Mouse (Mus musculus): ENCODE data around the gene Rpusd4.

Gene Rpusd4

DNA sequence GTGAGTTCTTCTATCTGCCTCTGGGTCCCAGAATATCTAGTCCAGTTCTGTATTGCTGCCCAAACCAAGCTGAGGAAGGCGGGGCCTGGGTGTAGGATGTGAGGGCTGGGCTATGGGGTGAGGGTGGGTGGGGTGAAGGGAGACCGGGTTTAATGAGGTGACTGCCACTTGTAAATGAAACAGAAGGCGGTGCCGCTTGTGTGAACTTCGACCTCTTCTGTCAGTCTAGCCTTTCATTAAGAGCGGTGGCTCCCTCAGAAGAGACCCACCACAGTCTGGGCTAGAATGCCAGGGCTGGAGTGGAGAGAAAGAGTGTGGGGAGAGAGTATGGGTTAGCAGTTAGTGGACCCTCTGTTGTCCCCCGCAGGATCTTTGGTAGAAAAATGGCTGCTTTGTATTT, 22.3 kb downstream of the Rpusd4 start:
- DNase-seq = no peak

DNA sequence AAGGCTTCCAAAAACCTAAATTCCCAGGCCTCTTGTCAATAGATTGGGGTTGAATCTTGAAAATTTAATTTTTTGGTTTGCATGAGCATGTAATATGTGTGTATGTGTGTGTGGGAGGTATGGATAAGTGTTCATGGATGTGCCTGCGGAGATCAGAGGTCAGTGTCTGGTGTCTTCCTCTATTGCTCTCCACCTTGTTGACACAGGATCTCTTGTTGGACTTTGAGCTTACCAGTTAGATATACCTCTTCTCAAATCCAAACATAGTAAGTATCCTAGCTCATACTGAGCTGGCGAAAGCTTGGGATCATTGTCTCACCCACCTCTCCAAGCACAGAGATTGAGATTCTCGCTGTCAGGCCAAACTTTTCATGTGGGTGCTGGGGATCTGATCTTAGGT, 22.8 kb downstream of the Rpusd4 start:
- DNase-seq = no peak

DNA sequence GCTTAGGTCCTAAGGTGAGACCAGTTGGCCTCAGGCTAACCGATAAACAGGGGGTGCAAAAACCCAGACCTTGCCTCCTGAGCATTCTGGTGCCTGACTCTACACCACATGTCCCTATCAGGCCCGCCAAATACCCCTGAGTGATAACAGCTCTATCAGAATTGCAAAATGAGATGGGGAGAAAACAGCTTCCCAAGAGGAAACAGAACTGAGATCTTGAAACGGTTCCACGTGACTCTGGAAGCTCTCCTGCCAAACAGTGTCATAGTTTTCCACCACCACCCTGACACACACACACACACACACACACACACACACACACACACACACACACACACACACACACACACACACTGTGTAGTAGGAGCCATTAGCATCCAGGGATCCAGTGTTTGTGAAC, 23.3 kb downstream of the Rpusd4 start:
- DNase-seq = no peak

DNA sequence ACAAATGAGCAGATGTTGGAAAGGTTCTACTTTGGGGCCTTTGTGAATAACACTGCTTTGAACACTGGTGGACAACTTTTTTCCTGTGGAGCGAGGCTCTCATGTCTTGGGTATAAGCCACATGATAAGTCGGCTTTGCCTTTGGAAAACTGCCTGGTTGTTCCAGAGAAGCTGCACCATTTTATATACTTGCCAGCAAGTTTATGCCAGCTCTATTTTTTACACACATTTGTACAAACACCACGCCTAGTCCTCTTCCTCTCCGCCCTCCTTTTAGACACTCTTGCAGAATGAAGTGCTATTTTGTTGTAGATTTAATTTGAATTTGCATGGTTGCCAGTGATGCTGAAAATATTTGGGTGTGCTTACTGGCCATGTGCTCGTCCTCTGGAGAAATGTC, 25.8 kb downstream of the Rpusd4 start:
- DNase-seq = no peak

DNA sequence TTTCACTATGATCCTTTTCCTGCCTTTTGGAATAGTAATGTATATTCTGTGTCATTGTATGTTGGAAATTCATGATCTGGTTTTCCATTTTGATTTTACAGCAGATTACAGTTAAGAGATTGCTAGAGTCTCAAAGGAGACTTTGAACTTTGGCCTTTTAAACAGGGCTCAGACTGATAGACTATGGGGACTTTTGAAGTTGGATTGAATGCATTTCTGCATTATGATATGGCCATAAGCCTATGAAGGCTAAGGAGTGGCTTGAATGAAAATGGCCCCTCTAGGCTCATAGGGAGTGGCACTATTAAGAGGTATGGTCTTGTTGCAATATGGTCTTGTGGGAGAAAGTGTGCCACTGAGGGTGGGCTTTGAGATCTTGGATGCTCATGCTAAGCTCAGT, 30.1 kb downstream of the Rpusd4 start:
- no peak for DNase-seq

DNA sequence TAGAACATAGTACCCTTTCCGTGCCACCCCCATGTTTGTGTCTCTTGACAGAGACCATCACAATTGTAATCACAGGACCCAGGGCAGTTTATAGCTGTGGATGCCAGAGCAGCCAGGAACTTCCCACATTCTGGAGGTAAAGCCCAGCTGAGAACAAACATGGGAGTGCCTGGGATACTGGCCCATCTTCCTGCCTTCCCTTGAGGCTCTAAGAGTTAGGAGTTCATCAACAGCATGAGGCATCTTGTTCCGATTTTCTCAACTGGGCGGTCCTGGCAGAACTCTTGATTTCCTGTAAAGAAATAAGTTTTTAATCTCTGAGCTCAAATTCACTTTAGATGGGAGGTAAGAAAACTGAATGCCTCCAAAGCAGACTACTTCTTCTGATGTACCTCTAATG, 34.5 kb downstream of the Rpusd4 start:
- no peak for DNase-seq

DNA sequence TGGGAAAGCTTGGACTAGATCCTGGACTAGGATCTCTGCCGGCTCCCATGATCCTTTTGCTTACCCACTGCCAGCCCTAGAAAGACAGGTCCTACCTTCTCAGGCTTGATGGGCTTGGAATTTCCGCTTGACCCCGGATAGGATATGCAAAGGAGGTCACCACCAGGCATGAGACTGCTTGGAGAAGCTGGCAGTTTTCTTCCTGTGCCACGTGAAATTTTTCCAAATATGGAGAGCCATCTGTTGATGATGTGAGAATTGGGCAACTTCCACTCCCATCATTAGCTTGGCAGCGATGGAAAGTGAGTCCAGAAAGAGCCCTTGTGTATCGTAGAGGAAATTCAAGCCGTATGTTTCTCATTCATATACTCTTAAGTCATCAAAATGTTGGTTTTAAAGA, 39.8 kb downstream of the Rpusd4 start:
- DNase-seq = no peak

DNA sequence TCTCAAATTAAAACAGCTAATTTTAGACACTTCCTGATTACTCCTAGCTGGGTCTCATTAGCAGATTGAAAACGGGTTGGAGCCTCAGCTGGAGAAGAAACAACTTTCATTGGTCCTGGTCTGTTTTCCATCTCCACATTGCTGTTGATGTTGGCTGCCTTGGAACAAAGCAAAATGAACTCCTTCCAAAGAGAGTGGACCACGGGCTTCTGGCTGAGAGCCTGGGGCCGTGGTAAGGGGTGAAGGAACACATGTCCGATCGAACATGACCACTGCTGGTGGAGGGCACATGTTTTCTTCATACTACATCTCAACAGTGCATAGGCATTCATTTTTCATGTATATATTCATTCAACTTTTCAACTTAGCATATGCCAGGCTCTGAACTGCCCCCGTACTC, 42.7 kb downstream of the Rpusd4 start:
- DNase-seq = no peak

DNA sequence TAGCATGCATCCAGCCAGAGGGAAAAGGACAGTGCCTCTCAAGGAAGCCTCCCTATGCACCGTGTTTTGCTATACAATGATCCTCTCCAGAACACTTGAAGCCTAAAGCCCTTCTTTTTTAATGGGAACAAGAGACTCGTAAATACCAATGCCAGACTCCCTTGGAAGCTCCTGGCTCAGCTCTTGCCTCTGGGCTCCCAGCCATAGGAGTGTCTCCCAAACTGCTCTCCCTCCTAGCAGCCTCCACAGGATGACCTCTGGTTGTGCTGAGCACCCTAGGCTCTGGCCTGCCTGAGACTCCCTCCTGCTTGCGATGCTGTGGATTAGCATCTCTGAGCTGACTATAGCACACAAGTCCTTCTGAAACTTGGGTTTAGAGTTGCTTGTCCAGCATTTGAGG, 44.9 kb downstream of the Rpusd4 start:
- DNase-seq = no peak

DNA sequence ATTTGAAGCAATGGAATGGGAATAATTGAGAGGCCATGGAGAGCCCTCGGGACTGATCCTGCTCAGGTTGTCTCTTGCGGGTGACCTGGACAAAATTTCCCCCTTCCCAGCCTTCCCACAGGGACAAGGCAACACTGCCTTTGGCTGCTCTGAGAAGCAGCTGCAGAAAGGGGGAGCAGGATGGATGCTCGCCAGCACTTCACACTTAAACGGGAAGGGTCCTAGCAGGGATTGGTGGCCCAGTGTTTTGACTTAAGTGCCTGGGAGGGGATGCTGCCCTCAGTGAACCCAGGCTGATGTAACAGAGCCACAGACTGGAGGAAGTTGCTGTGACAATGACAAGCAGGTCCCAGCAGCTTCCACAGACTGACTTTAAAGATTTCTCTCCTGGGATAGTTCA, 45.9 kb downstream of the Rpusd4 start:
- no peak for DNase-seq

DNA sequence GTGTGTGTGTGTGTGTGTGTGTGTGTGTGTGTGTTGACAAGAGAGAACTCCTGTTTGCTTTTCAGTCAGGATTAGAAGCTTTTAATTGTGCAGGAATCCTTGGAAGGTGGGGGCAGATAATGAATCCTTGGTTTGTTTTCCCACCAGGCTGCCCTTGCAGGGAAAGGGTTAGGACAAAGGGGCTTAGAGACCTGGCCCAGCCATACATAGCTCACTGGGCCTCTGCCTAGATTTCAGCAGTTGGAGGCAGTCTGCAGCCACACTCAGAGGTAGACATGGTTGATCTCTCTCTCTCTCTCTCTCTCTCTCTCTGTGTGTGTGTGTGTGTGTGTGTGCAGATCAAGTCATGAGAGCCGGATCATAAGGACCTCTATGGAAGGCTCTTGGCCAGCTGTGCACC, 46.6 kb downstream of the Rpusd4 start:
- no peak for DNase-seq

DNA sequence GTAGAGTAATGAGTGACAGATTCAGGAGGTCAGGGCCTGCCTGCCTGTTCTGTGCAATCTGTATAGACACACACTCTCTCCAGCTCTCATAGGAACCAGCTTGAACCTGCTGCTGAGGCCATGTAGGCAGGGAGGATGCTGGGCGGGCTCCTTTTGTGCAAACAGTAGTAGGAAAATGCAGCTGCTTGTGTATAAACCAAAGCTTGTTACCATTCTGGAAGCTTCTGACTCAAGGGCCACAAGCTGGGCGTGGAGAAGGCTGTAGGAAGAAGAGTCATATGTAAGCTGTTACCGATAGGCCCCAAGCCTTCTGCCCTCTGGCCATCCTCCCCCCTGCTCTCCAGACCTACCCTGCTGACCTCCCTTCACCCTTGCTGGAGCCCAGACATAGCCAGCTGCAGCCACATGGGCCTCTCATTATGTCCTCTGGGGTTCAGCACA, 49.1 kb downstream of the Rpusd4 start:
- DNase-seq = no peak

DNA sequence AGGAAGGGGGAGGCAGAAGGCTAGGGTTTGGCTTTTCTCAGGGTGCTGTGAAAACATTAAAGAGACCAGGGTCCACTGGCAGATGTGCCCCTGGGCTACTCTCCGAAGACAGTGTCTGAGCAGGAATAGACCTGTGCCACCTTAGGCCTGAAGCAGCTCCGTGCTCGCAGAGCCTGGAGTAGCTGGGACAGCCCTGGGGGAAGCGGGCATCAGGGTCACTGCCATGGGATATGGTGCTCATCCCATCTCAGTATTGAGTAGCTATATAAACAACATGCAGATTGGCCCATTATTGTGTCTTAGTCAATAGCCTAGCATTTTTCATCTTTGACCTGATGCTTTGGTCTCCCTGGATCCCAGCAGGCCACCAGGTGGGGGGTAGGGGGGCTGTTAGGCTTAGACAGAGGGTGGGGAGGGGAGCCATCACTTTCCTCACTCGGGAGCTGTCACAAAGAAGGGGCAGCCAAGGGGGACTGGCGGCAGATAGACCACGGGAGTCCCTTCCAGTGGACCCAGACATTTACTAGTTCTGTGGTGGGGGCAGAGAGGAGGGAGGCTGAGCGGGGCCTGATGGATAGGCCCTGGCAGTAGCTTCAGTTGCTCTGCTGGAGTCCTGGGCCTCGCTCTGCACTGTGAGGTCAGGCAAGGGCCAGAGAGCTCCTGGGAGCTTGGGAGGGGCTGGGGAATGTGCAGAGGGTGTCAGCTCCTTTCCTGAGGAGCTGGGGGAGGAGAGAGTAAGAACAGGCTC, 49.7 kb downstream of the Rpusd4 start:
- no peak for DNase-seq

DNA sequence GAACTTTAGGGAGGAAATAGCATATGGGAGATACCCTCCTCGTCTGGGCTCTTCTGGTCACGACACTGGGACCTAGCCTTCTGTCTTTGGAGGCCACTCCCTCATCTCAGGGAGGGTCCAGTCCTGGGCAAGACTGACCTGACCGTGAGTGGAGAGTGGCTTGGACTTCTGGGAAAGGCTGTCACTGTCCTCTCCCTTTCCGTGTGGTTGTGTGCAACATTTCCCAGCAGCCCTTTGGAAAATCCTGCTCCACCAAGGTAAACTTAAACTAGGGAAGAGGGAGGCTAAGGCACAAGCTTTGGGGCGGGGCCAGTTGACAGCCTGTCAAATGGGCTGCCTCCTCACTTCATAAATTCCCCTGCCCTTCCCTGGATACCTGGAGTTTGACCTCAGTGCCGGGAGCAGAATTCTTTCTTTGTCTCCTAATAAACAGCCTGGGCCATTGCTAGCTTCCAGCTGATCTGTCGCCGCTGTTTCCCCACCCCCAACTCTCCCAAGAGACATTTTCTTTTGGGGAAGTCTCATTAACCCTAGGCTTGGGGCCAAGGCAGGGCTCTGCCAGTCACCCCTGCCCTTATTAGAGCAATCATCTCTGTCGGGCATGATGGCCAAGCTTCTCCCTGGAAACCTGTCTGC, 51.0 kb downstream of the Rpusd4 start:
- no peak for DNase-seq

DNA sequence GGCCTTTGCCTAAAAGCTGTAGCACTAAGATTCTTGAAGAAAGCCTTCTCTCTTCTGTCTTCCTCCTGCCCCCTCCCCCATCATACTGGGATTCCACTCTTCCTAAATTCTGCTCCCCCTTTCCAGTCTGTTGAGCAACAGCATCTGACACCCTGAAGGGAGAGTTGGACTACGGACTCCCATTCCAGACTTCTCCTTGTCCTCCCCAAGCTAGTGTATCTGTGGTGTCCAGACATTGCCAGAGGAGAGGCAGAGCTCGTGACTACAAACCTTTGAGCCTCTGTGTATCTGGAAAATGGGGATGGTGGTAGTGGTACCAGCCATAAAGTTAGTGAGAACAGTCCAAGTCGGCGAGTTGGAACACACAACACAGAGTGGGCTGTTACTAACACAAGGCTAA, 52.6 kb downstream of the Rpusd4 start:
- no peak for DNase-seq

DNA sequence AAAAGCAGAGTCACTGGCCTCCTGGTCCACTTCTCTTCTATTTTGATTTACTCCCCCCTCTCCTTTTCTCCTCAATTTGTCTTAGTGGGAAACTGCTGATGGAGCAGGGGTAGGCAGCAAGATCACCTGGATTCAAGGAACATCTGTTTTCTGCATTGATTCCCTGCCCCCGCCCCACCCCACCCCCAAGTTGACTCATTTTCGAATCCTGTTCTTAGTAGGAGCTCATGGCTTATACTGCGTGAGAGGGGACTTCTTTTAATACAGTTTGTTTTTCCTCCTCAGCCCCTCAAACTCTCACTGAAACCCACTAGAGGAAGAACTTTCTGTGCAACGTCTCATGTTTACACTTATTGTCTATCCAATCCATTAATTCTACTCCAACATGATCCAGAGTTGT, 56.3 kb downstream of the Rpusd4 start:
- DNase-seq = no peak

DNA sequence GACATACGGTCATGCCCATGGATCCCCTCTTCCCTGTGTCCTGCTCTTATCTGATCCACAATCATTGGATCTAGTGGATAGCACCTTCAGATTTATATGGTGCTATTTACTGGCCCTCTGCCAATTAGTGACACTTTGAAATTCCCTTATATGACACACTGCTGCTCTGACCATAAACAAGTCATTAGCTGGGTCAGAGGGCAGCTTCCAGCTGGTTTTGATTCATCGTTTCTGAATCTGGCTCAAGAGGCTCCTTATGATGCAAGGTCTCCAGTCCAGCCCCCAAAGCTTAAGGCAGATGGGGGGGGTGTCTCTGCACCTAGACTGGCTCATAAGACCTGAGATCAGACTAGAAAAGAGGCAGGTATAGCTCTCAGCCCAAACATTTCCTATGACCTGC, 56.9 kb downstream of the Rpusd4 start:
- no peak for DNase-seq

DNA sequence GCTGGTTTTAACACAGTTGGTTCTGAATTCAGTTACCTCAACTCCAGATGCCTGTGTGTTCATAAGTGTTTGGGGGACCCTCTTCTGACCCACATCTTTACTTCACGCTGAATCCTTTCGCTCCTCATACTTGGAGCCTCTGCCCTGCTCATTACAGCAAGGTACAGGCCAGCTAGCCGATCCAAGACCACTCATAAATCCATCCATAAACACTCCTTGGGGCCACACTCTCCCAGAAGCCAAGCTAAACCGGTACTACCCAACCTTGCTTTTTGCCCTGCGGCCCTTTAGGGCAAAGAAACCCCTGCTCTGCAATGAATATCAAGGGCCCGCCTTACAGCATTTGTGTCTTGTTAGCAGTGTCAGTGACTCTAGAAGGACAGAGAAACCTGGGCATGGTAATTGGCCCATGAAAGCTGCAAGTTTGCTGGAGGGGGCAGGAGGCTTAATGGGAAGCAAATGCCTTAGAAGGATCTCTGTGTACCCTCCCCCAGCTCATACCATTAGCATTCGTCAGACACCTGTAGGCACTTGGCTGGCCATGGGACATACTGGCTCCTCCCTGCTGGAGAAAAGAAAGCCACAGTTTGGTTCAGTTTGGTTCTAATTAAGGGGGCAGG, 59.1 kb downstream of the Rpusd4 start:
- DNase-seq = no peak

Measured in thymus, postnatal 14 days (tissue).